Mouse (Mus musculus): ENCODE data around the gene Tomm20l. TPM values are rescaled to one million over a fixed set of nuclear protein-coding genes. Genes with fewer than 3 reads are reported as not detected.
"Not testable (repeated sequence)": the region's sequence is repeated elsewhere in the genome, so short reads cannot be mapped to it uniquely, and the experiment has no call there.

Tomm20l gene
- total RNA-seq (2021), result not detected
- long read RNA-seq, experiment 1, result 0 reads
- long read RNA-seq, experiment 2, result 0 reads

DNA sequence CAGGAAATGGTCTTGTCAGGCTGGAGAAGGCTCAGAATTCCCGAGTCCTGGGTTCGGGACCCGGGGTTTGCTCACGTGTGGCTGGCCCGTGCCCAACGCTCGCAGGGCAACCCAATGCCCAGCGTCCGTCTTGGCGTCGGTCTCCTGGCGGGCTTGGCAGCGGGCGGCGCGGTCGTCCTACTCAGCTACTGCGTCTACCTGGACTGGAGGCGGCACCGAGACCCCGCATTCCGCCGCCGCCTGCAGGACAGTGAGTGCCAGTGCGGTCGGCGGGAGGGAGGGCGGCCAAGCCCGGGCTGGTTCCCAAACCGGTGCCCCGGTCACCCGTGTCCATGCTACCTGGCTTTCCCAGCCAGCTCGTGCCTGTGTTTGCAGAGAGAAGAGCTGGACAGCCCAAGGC is at the start of gene Tomm20l:
Tomm20l (plus strand) TSS at position 98 of the 400 bp plus-strand sequence.
- no peak for DNase-seq (ENCODE audit: low spot score in 2 of 2)

GRCm38 (mm10) chr12:71069846-71070245 is 41.4 kb upstream of the Tomm20l start:
- DNase-seq (ENCODE audit: low spot score in 2 of 2), result no peak

- DNase-seq (ENCODE audit: low spot score in 2 of 2), result no peak
Measured at GRCm38 (mm10) chr12:71072048-71072447, 39.2 kb upstream of the Tomm20l start.

- DNase-seq (ENCODE audit: low spot score in 2 of 2), result peak; percentile 51 to 66
Measured at GRCm38 (mm10) chr12:71073113-71073730, 38.0 kb upstream of the Tomm20l start.

GRCm38 (mm10) chr12:71086331-71086730 is 24.9 kb upstream of the Tomm20l start:
- DNase-seq (ENCODE audit: low spot score in 2 of 2), result no peak

GRCm38 (mm10) chr12:71104275-71104674 is 7.0 kb upstream of the Tomm20l start:
- DNase-seq (ENCODE audit: low spot score in 2 of 2), result not testable (repeated sequence)

- no peak for DNase-seq (ENCODE audit: low spot score in 2 of 2)
Measured at GRCm38 (mm10) chr12:71107216-71107771, 3.9 kb upstream of the Tomm20l start.

DNA sequence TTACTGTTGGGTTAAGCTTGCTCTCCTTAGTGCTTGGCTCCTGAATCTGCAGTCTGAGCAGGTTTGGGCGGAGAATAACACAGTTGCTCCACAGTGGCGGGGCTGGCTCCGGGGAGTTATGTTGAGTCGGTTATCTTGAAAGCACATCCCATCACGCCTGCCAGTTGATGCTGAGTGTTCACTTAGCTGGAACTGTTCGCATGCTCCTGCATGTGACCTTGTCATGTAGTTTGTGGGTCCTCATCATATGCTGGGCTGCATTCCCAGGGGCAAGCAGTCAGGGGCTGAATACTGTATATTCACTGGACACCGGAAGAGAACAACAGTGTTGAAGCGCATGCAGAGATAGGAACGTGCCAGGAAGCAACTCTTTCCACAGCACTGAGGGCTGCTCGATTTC is 1.8 kb downstream of the Tomm20l start:
- no peak for DNase-seq (ENCODE audit: low spot score in 2 of 2)

- peak; percentile 26 to 54 for DNase-seq (ENCODE audit: low spot score in 2 of 2)
Measured at GRCm38 (mm10) chr12:71113675-71114288, 2.6 kb downstream of the Tomm20l start.

DNA sequence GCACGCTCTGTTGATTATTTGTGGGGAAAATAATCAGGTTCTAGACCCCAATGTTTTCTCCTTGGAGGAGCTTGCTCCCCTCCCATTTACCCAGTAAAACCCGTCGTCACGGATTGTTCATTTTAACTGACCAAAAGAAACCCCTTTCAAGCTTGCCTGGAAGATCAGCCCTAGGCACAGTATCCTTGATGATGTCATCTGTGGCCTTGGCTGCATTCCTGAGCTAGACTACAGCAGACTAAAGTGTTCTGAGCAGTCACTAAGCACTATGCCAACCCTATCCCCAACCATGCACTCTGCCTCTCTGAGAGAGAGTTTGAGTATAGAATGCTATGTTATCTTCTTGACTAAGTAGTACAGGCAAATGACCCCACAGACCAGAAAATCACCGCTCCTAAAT is 5.2 kb downstream of the Tomm20l start:
- DNase-seq (ENCODE audit: low spot score in 2 of 2), result no peak

- DNase-seq (ENCODE audit: low spot score in 2 of 2), result no peak
Measured at GRCm38 (mm10) chr12:71122731-71123130, 11.5 kb downstream of the Tomm20l start.

DNA sequence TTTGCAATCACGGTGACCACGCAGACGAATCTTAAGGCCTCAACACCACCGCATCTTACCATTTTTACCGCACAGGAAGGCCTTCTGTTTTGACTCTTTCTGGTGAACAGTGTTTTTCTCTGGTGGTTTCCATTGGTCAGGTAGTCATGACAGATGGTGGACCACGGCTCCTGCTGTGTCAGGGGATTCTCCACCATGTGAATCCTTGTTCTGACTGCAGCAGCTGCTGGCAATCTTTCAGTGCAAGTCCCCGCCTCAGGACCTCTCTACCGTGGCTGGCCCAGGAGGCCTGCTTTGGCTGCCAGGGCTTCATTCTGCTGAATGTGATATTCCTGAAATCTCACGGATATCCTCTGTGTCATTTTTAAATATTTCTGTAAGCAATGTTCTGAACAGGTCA is 12.1 kb downstream of the Tomm20l start:
- DNase-seq (ENCODE audit: low spot score in 2 of 2), result no peak

GRCm38 (mm10) chr12:71135581-71135980 is 24.4 kb downstream of the Tomm20l start:
- no peak for DNase-seq (ENCODE audit: low spot score in 2 of 2)

DNA sequence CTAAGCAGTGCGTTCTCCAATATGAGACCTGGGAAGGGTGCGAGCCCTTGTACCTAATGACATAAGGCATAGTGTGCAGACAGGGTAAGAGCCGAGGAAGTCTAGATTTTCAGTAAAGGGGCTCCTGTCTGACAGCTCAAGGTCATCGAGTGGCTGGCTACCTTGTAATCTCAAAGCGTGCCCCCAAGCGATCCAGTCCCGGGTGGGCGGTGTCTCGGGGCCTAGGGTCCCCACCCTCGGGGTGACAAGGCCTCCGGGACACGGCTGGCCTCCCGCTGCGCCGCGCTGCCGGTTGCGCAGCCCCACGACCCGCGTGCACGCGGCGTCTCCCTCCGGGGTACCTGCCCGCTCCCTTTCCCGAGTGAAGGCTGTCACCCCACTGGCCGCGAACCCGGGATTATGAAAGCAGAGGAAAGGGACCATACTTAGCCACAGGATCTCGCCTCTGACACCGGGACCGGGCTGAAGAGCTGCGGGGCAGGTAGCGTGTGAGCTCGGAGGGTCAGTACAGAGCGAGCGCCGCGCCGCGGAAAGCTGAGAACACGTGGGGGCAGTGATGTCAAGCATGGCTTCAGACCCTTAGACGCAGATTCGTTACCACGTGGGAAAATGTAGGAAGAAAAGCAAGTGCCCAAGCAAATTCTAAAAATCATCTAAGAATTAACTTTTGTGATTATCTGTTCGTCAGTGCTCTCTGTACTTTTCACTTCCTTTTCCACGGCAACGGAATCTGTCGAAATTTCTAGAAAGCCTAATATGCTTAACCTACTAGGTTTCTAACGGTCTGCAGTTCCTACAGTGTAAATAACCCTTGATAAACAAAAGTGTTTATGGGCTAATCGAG is 25.1 kb downstream of the Tomm20l start, which contains the start of the genes Timm9 and 2700049A03Rik:
Timm9 (minus strand) TSS at position 555 of the 844 bp plus-strand sequence.
2700049A03Rik (plus strand) TSS at position 719 of the 844 bp plus-strand sequence.
- DNase-seq (ENCODE audit: low spot score in 2 of 2), result peak; percentile 86 to 89

- DNase-seq (ENCODE audit: low spot score in 2 of 2), result peak; percentile 78 to 80
Measured at GRCm38 (mm10) chr12:71136974-71137491, 25.8 kb downstream of the Tomm20l start.

- DNase-seq (ENCODE audit: low spot score in 2 of 2), result no peak
Measured at GRCm38 (mm10) chr12:71137686-71138085, 26.5 kb downstream of the Tomm20l start.

DNA sequence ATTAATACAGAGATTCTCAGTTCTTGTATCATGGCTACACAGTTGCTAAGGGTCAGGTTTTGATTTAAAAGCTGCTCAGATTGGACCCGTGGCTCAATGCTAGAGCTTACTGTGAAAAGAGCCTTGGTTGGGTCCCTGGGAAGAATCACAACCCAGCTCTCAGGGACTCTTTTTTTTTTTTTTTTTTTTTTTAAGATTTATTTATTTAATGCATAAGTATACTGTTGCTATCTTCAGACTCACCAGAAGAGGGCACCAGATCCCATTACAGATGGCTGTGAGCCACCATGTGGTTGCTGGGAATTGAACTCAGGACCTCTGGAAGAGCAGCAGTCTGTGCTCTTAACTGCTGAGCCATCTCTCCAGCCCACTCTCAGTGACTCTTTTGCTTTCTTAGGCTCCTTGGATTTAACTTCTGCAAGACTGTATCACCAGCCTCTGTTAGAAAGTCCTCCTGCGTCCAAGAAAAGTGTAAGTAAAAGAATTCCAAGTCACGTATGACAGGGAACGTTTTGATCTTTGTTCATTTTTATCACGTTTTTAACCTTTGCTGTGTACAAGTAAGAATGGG is 28.1 kb downstream of the Tomm20l start:
- DNase-seq (ENCODE audit: low spot score in 2 of 2), result no peak

- no peak for DNase-seq (ENCODE audit: low spot score in 2 of 2)
Measured at GRCm38 (mm10) chr12:71141189-71141588, 30.0 kb downstream of the Tomm20l start.

DNA sequence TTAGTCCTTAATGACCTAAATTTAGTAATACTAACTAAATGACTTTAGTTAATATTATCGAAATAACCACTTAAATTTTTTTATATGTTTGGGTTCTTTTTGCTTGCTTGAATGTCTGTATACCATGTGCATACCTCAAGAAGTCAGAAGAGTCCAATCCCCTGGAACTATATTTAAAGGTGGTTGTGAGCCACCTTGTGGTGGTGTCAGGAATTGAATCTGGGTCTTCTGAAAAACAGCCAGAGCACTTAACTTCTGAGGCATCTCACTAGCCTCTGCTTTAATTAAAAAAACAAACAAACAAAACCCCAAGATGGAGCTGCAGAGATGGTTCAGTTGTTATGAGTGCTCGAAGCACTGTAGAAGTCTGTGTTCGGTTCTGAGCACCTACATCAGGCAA is 36.4 kb downstream of the Tomm20l start:
- DNase-seq (ENCODE audit: low spot score in 2 of 2), result peak in 1 of 2 experiments; percentile 16

GRCm38 (mm10) chr12:71148801-71149200 is 37.6 kb downstream of the Tomm20l start:
- no peak for DNase-seq (ENCODE audit: low spot score in 2 of 2)

DNA sequence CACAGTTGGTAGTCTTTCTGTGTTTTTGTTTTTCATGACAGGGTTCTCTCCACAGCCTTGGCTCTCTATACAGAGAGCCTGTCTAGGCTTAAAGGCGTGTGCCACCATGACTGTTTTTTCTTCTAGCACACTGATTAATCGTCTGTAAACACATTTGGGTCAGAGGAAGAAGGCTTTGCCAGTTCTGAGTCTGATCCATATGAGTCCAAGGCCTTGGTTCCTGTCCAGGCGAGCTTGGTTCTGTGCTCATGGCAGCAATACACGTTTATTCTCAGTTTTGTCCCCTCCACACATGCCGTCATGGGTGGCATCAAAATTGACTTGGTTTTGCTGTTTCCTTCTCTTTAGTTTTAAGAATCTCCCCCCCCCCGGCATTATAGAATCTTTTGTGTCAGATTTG is 38.2 kb downstream of the Tomm20l start:
- DNase-seq (ENCODE audit: low spot score in 2 of 2), result no peak

All from layer of hippocampus, postnatal 14 days (tissue).